Mouse (Mus musculus): ENCODE data around the gene Ceacam20.

- TF ChIP-seq FLI1 (IDR thresholded peaks at IDR 0.05; ENCODE audit: low read length) (no peak), GATA1 (IDR thresholded peaks at IDR 0.05; ENCODE audit: borderline replicate concordance, low read length) (no peak)
These were observed 4.4 kb downstream of the Ceacam20 start for GRCm38 (mm10) chr7:19969541-19970090.
